Mouse (Mus musculus) forebrain, embryonic 12.5 days (tissue): Measurements from ENCODE around the gene Olfr390. TPM values are rescaled to one million over a fixed set of nuclear protein-coding genes. Genes with fewer than 3 reads are reported as not detected.

Source experiments
- ATAC-seq: fragments of 200-750 bp; cut with Nextera tagmentation; 2 replicates; pipeline ENCODE4 v1.8.0; 2017; ENCODE audit warnings: moderate TSS enrichment; ENCODE audit not compliant: low FRiP score
- H3K27ac ChIP-seq: fragments of 300-500 bp; sonication (generic); 2 replicates; pipeline ENCODE4 v1.5.1; 2016; ENCODE audit warnings: mild to moderate bottlenecking
- H3K27me3 ChIP-seq: fragments of 300-500 bp; sonication (generic); 2 replicates; pipeline ENCODE4 v1.6.1; 2016; ENCODE audit warnings: mild to moderate bottlenecking
- H3K36me3 ChIP-seq: fragments of 300-500 bp; sonication (generic); replicated peaks from 2 replicates; pipeline ENCODE4 v1.6.1; 2016; ENCODE audit warnings: mild to moderate bottlenecking
- H3K4me1 ChIP-seq: fragments of 300-500 bp; sonication (generic); 2 replicates; pipeline ENCODE4 v1.6.1; 2016
- H3K4me2 ChIP-seq: fragments of 300-500 bp; sonication (generic); 2 replicates; pipeline ENCODE4 v1.6.1; 2016; ENCODE audit warnings: mild to moderate bottlenecking, moderate library complexity
- H3K4me3 ChIP-seq: fragments of 300-500 bp; sonication (generic); replicated peaks from 2 replicates; pipeline ENCODE4 v1.5.1; 2016; ENCODE audit warnings: mild to moderate bottlenecking
- H3K9ac ChIP-seq: fragments of 300-500 bp; sonication (generic); 2 replicates; pipeline ENCODE4 v1.6.1; 2016; ENCODE audit warnings: mild to moderate bottlenecking
- H3K9me3 ChIP-seq: fragments of 300-500 bp; sonication (generic); 2 replicates; pipeline ENCODE4 v1.6.1; 2016
- WGBS: fragments of 180-500 bp; shearing (Covaris S2); methylation state at CpG from one replicate; pipeline ENCODE4 v1.1.7; 2016; 5-methylcytosine and 5-hydroxymethylcytosine counted together
- polyA plus RNA-seq: library from polyadenylated mRNA; unstranded; fragments of >200 nt; fragmentation: Nextera tagmentation; extraction: Ambion mirVana; gene quantifications from 2 replicates; pipeline ENCODE4 v1.2.1, GENCODE M21; 2016

The Olfr390 gene
- polyA plus RNA-seq, result not detected in 2 replicates

DNA sequence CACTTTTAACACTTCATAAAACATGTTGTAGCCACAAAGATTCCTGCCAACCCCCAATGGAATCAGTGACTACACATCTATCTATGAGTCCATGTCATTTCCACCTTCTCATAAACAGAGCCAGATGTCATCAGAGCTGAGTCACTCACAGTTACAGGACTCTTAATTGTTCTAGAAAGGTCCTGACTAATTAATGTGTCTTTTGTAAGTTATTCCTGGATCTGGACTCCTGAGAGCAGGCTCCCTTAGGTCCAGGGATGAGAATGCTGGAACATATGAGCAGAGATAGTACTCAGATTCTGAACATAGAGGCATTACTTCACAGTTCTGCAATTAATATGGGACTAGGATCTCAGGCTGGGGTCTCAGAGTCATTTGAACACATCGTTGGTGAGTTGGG, at the start of gene Olfr390:
Gene Olfr390 (plus strand): TSS at position 301 of the 400 bp plus-strand sequence.
- Histone ChIP-seq H3K27ac (no peak within 1 kb of the TSS), H3K4me1 (no peaks in the 10 kb centered on the region), H3K36me3 (no peaks in the 10 kb centered on the region), H3K9me3 (peaks cover 2% of the 10 kb centered on the region; the same call in 1 of the 2 replicates), H3K27me3 (no peaks in the 10 kb centered on the region), H3K4me3 (no peak within 1 kb of the TSS), H3K4me2 (no peak within 1 kb of the TSS), H3K9ac (no peak within 1 kb of the TSS)
- ATAC-seq, result no peak
- WGBS, result 78% methylated on average over 1 of the region's 1 CpGs

GRCm38 (mm10) chr11:73759115-73759514, 23.6 kb upstream of the Olfr390 start:
- H3K4me3 ChIP-seq, result no peak overlapping the region
- H3K9ac ChIP-seq, result no peak overlapping the region
- no peak overlapping the region for H3K27ac ChIP-seq
- H3K36me3 ChIP-seq, result no peaks in the 10 kb centered on the region
- H3K4me2 ChIP-seq, result no peak overlapping the region
- H3K4me1 ChIP-seq, result no peaks in the 10 kb centered on the region
- no peak for ATAC-seq
- H3K9me3 ChIP-seq, result peaks cover 27% of the 10 kb centered on the region
- H3K27me3 ChIP-seq, result no peaks in the 10 kb centered on the region

- H3K36me3 ChIP-seq, result no peaks in the 10 kb centered on the region
- no peak within 1 kb of the TSS for H3K4me3 ChIP-seq
- no peak within 1 kb of the TSS for H3K4me2 ChIP-seq
- no peaks in the 10 kb centered on the region for H3K4me1 ChIP-seq
- H3K27ac ChIP-seq, result no peak within 1 kb of the TSS
- no peaks in the 10 kb centered on the region for H3K27me3 ChIP-seq
- 91% methylated on average over 1 of the region's 1 CpGs for WGBS
- ATAC-seq, result no peak
- H3K9ac ChIP-seq, result no peak within 1 kb of the TSS
- 0 out of 2 replicates have a peak, but pooled peaks cover 2% of the 10 kb centered on the region for H3K9me3 ChIP-seq
Measured at GRCm38 (mm10) chr11:73780613-73781012, 2.2 kb upstream of the Olfr390 start, which contains the start of gene Olfr389. TSS of gene Olfr389 (minus strand) at chr11:73780713.

DNA sequence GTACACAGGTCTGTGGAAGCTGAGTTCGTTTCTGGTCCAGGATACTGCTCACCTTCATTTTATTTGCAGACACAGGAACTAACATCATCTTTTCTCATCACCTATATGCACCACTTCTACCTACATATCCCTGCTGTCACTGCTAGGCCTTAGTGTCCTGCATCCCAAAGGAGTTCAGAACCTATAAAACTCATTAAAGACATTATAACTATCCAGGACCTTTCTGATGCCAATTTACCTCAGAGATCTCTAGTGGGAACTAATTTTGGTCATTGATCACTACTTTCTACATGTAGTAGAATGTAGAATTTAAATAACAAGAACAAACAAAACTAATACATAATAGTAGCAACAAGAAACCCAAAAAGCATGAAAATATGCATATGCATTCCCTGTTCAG, 20.2 kb downstream of the Olfr390 start, which contains the start of gene Olfr391-ps:
Gene Olfr391-ps (minus strand): TSS at position 101 of the 400 bp plus-strand sequence.
- no peaks in the 10 kb centered on the region for H3K27me3 ChIP-seq
- 21% methylated on average over 1 of the region's 1 CpGs for WGBS
- no peak for ATAC-seq
- no peak within 1 kb of the TSS for H3K27ac ChIP-seq
- no peak within 1 kb of the TSS for H3K4me3 ChIP-seq
- no peak within 1 kb of the TSS for H3K4me2 ChIP-seq
- no peak within 1 kb of the TSS for H3K9ac ChIP-seq
- no peaks in the 10 kb centered on the region for H3K36me3 ChIP-seq
- no peaks in the 10 kb centered on the region for H3K4me1 ChIP-seq
- peaks cover 14% of the 10 kb centered on the region; the same call in 1 of the 2 replicates for H3K9me3 ChIP-seq

DNA sequence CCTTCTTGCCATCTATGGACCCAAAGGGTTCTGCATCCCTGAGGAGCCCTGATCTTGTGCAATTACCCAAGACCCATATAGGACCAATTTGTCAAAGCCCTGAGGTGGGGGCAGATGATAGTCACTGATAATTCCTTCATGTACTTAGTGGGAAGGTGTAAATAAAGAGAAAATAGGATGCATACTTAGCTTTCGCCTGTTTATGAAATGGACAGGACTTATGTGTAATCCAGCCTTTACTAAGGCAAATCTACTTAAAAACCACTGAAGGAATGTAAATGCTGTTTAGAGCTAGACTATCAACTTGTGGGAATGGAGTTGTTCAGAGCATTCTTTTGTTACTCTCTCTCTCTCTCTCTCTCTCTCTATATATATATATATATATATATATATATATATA, 34.2 kb downstream of the Olfr390 start, which contains the start of gene Olfr392:
Gene Olfr392 (minus strand): TSS at position 101 of the 400 bp plus-strand sequence.
- H3K4me3 ChIP-seq, result no peak within 1 kb of the TSS
- no peaks in the 10 kb centered on the region for H3K4me1 ChIP-seq
- H3K9me3 ChIP-seq, result peaks cover 6% of the 10 kb centered on the region; the same call in 1 of the 2 replicates
- no peaks in the 10 kb centered on the region for H3K36me3 ChIP-seq
- no peaks in the 10 kb centered on the region for H3K27me3 ChIP-seq
- no peak within 1 kb of the TSS for H3K27ac ChIP-seq
- no peak within 1 kb of the TSS for H3K4me2 ChIP-seq
- no peak within 1 kb of the TSS for H3K9ac ChIP-seq
- no peak for ATAC-seq
- 92% methylated on average over 1 of the region's 1 CpGs for WGBS

Other genes starting within 250 kb of the Olfr390 start
- not detected in 2 replicates for gene Olfr385, start 190.0 kb upstream of the Olfr390 start, polyA plus RNA-seq
- not detected in 2 replicates for gene Olfr384, start 184.4 kb upstream of the Olfr390 start, polyA plus RNA-seq
- gene Zfp735, start 94.2 kb upstream of the Olfr390 start, polyA plus RNA-seq, result not detected in 2 replicates
- not detected in 2 replicates for gene Olfr389, start 2.3 kb upstream of the Olfr390 start, polyA plus RNA-seq
- not detected in 2 replicates for gene Olfr391-ps, start 20.1 kb downstream of the Olfr390 start, polyA plus RNA-seq
- gene Olfr392, start 34.1 kb downstream of the Olfr390 start, polyA plus RNA-seq, result not detected in 2 replicates
- not detected in 2 replicates for gene Olfr393, start 68.5 kb downstream of the Olfr390 start, polyA plus RNA-seq
- not detected in 2 replicates for gene Olfr394, start 107.8 kb downstream of the Olfr390 start, polyA plus RNA-seq
- gene Olfr395, start 126.3 kb downstream of the Olfr390 start, polyA plus RNA-seq, result not detected in 2 replicates
- gene Olfr23, start 153.7 kb downstream of the Olfr390 start, polyA plus RNA-seq, result not detected in 2 replicates
- not detected in 2 replicates for gene Olfr397, start 177.9 kb downstream of the Olfr390 start, polyA plus RNA-seq
- not detected in 2 replicates for gene Olfr398, start 207.4 kb downstream of the Olfr390 start, polyA plus RNA-seq